Mouse (Mus musculus) heart, embryonic 14.5 days (tissue): ENCODE measurements around the gene Ankrd17. TPM values are rescaled to one million over a fixed set of nuclear protein-coding genes. Genes with fewer than 3 reads are reported as not detected.

Source experiments
- ATAC-seq: fragments of 200-750 bp; cut with Nextera tagmentation; 2 replicates; pipeline ENCODE4 v1.8.0; 2017; ENCODE audit warnings: low read depth, moderate TSS enrichment; ENCODE audit not compliant: insufficient number of reproducible peaks, insufficient read depth, low FRiP score
- H3K27ac ChIP-seq, 2 experiments: fragments of 200-500 bp in 1 of 2; fragments of 300-500 bp in 1 of 2; sonication (generic) in 1 of 2; replicated peaks in 1 of 2; 2 replicates each; pipeline ENCODE4 v1.5.1; 2012 to 2014; ENCODE audit warnings: low read depth in 2 of 2, low read length in 2 of 2, control low read depth in 1 of 2, mild to moderate bottlenecking in 1 of 2, mixed read lengths in 1 of 2; ENCODE audit not compliant: control insufficient read depth in 1 of 2, insufficient read depth in 1 of 2
- H3K27me3 ChIP-seq: fragments of 300-500 bp; sonication (generic); 2 replicates; pipeline ENCODE4 v1.6.1; 2014; ENCODE audit warnings: mild to moderate bottlenecking, low read length, control low read depth; ENCODE audit not compliant: control insufficient read depth, insufficient read depth
- H3K36me3 ChIP-seq: fragments of 300-500 bp; sonication (generic); 2 replicates; pipeline ENCODE4 v1.6.1; 2014; ENCODE audit warnings: mild to moderate bottlenecking, control low read depth, low read length, mixed read lengths; ENCODE audit not compliant: control insufficient read depth, insufficient read depth
- H3K4me1 ChIP-seq, 2 experiments: fragments of 200-500 bp in 1 of 2; fragments of 300-500 bp in 1 of 2; sonication (generic) in 1 of 2; 2 replicates each; pipeline ENCODE4 v1.6.1; 2012 to 2014; ENCODE audit warnings: low read length in 2 of 2, control low read depth in 1 of 2, mixed read lengths in 1 of 2; ENCODE audit not compliant: control insufficient read depth in 2 of 2, insufficient read depth in 2 of 2
- H3K4me2 ChIP-seq: fragments of 300-500 bp; sonication (generic); 2 replicates; pipeline ENCODE4 v1.6.1; 2014; ENCODE audit warnings: mild to moderate bottlenecking, low read length
- H3K4me3 ChIP-seq, 2 experiments: fragments of 200-500 bp in 1 of 2; fragments of 300-500 bp in 1 of 2; sonication (generic) in 1 of 2; 2 replicates each; pipeline ENCODE4 v1.5.1; 2012 to 2014; ENCODE audit warnings: low read length in 2 of 2, mild to moderate bottlenecking in 2 of 2, control low read depth in 1 of 2, low read depth in 1 of 2, moderate library complexity in 1 of 2; ENCODE audit not compliant: control insufficient read depth in 1 of 2, insufficient read depth in 1 of 2
- H3K9ac ChIP-seq: fragments of 300-500 bp; sonication (generic); 2 replicates; pipeline ENCODE4 v1.6.1; 2014; ENCODE audit warnings: mild to moderate bottlenecking, low read length
- H3K9me3 ChIP-seq: fragments of 300-500 bp; sonication (generic); 2 replicates; pipeline ENCODE4 v1.6.1; 2016; ENCODE audit warnings: low read length, control low read depth; ENCODE audit not compliant: control insufficient read depth
- WGBS: fragments of 180-500 bp; shearing (Covaris S2); extraction: QIAGEN DNeasy Blood & Tissue Kit; methylation state at CpG from one replicate; pipeline ENCODE4 v1.1.7; 2014; 5-methylcytosine and 5-hydroxymethylcytosine counted together
- polyA plus RNA-seq: library from polyadenylated mRNA; unstranded; fragments of >200 nt; fragmentation: Nextera tagmentation; extraction: Ambion mirVana; gene quantifications from 2 replicates; pipeline ENCODE4 v1.2.1, GENCODE M21; 2014

Gene Ankrd17
- polyA plus RNA-seq, 1 experiment from 2014 or later = 26.2 TPM

DNA sequence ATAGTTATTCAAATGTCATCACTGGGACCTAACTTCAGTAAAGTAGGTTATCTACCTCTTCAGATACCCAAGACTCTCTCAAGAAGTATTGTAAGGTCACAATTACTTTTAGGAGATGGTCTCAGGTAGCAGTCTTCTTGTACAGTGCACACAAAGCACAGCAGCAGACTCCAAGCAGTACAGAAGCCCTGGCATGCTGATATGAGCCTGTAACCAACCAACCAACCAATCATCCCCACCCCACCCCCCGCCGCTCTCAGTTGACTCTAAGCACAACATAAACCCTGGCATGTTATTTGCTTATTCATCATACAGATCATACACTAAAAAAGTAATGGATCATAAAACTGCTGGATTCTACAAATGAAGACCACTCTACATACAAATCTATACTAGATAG lies 33.9 kb downstream of the Ankrd17 start:
- Histone ChIP-seq H3K36me3 (no peaks in the 10 kb centered on the region), H3K4me2 (no peak overlapping the region), H3K27ac (no peak overlapping the region; a peak in 1 of 4 replicates), H3K9ac (no peak overlapping the region), H3K4me1 (peaks cover 2 to 15% of the 10 kb centered on the region in 2 experiments; a peak in 3 of 4 replicates), H3K4me3 (no peak overlapping the region), H3K27me3 (no peaks in the 10 kb centered on the region), H3K9me3 (no peaks in the 10 kb centered on the region)
- no peak for ATAC-seq
- WGBS = 80% methylated on average over 2 of the region's 2 CpGs

DNA sequence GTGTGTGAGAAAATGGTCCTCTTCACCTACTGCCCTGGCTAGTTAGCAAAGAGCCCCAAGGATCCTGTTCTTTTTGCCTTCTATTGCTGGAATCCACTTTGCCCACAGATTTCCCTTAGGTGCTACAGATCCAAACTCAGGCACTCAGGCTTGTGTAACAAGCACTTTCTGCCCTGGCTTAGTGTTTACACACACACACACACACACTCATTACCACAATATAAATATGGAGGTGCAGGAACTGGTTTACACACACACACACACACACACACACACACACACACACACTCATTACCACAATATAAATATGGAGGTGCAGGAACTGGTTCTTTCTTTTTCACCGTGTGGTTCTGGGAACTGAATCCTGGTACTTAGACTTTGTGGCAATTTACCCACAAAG lies 35.3 kb downstream of the Ankrd17 start:
- H3K27ac ChIP-seq = no peak overlapping the region

DNA sequence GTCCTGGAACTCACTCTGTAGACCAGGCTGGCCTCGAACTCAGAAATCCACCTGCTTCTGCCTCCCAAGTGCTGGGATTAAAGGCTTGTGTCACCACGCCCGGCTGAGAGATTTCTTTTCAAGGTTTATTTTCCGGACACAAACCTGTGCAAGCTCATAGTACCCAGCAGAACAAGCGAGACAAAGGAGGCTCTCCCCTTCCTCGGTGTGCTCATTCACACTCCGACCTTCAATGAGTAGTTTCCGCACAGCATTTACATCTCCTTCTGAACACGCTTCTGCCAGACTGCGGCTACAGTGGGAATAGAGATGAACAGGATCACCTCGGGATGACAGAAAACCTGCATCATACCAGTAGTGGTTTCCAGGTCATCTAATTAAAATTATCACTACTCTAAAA lies 68.0 kb downstream of the Ankrd17 start:
- Histone ChIP-seq H3K9me3 (no peaks in the 10 kb centered on the region), H3K27me3 (no peaks in the 10 kb centered on the region), H3K36me3 (peaks cover 70% of the 10 kb centered on the region), H3K4me1 (no peaks in the 10 kb centered on the region), H3K27ac (no peak overlapping the region), H3K4me2 (no peak overlapping the region), H3K9ac (no peak overlapping the region), H3K4me3 (no peak overlapping the region)
- WGBS = 94% methylated on average over 11 of the region's 11 CpGs
- no peak for ATAC-seq

More for the DNA sequence above, 35.3 kb downstream of the Ankrd17 start:
- Histone ChIP-seq H3K4me2 (no peak overlapping the region), H3K36me3 (no peaks in the 10 kb centered on the region), H3K4me1 (peaks cover 2 to 15% of the 10 kb centered on the region in 2 experiments; a peak in 3 of 4 replicates), H3K27me3 (no peaks in the 10 kb centered on the region), H3K9ac (no peak overlapping the region), H3K4me3 (no peak overlapping the region), H3K9me3 (no peaks in the 10 kb centered on the region)
- ATAC-seq = no peak
- 96% methylated on average over 1 of the region's 1 CpGs for WGBS

DNA sequence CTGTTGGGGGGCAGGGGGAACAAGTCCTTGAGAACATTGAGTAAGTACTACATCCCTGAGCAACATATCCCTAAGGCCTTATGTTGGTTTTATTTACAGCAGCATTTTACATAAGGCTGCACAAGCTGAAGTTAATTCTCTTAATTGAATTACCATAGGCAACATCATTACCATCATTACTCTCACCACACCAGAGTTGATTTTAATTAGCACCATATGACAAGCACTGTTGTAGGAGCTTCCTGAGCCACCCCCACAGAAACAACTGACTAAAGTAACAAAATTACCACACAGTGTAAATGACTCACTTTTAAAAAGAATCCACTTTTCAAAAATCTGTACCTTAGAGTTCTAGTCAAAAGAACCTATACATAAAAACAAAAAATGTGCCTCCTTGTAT lies 76.5 kb downstream of the Ankrd17 start:
- Histone ChIP-seq H3K9me3 (no peaks in the 10 kb centered on the region), H3K9ac (no peak overlapping the region), H3K4me3 (no peak overlapping the region), H3K27me3 (no peaks in the 10 kb centered on the region), H3K4me1 (no peaks in the 10 kb centered on the region), H3K27ac (no peak overlapping the region), H3K36me3 (peaks cover 85% of the 10 kb centered on the region), H3K4me2 (no peak overlapping the region)
- no peak for ATAC-seq

DNA sequence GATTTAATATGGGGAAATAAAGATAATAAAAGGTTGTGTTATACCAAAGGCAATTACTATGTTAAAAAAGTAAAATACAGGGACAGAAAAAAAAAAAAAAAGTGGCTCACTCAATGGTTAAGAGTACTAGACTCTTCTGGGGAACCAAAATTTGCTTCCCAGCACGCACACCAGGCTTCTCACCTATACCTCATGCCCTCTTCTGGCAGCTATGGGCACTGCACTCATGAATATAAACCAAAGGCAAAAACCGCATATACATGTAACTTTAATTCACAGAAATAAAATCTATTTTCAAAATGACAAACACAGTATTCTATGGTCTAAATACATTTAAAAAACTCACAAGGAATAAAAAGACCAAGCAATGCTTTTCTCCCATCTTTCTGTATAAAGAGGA lies 79.8 kb downstream of the Ankrd17 start:
- Histone ChIP-seq H3K9me3 (no peaks in the 10 kb centered on the region), H3K4me3 (no peak overlapping the region), H3K4me2 (no peak overlapping the region), H3K4me1 (no peaks in the 10 kb centered on the region), H3K27me3 (no peaks in the 10 kb centered on the region), H3K36me3 (peaks cover 85% of the 10 kb centered on the region), H3K27ac (no peak overlapping the region), H3K9ac (no peak overlapping the region)
- WGBS = 86% methylated on average over 2 of the region's 2 CpGs
- ATAC-seq = no peak

DNA sequence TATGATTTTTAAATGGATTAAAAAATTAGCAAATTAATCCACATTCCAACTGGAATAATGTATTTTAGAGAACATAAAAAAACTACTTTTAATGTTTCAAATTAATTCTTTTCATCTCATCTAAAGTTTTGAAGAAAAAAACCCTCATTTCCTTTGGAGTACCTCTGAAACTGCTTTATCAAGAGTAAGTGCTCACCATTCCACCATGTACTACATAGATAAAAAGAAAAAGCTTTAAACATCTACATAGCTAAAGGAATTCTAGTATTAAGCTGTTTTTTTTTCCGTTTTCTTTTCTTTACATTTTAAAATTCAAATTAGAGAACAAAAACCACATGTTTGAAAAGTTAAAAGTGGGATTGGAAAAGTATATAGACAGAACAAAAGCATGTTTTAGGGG lies 86.3 kb downstream of the Ankrd17 start:
- H3K4me3 ChIP-seq = no peak overlapping the region
- WGBS = 87% methylated on average over 1 of the region's 1 CpGs
- H3K9me3 ChIP-seq = no peaks in the 10 kb centered on the region
- no peak overlapping the region for H3K27ac ChIP-seq
- H3K4me2 ChIP-seq = no peak overlapping the region
- peaks cover 63% of the 10 kb centered on the region for H3K36me3 ChIP-seq
- H3K4me1 ChIP-seq = no peaks in the 10 kb centered on the region
- no peak for ATAC-seq
- no peaks in the 10 kb centered on the region for H3K27me3 ChIP-seq
- no peak overlapping the region for H3K9ac ChIP-seq

DNA sequence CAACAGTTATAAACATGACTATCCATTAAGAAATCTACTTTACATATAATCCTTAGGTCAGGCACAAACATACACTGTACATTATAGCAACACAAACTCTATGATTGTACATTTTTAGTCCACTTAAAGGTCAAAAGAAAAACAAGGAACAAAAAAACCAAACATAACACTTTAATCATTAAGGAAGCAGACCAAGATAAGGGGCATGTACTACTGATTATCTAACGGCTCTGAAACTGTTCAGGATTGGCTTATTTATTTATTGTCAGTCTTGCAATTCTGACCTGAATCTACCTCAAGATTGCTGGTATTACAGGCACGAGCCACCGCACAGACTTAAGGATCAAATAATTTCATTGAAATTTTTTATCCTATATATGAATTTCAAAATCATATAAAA lies 87.0 kb downstream of the Ankrd17 start:
- no peak overlapping the region for H3K9ac ChIP-seq
- no peaks in the 10 kb centered on the region for H3K9me3 ChIP-seq
- WGBS = 66% methylated on average over 3 of the region's 3 CpGs
- no peaks in the 10 kb centered on the region for H3K4me1 ChIP-seq
- H3K27ac ChIP-seq = no peak overlapping the region
- H3K4me2 ChIP-seq = no peak overlapping the region
- no peaks in the 10 kb centered on the region for H3K27me3 ChIP-seq
- no peak overlapping the region for H3K4me3 ChIP-seq
- peaks cover 61% of the 10 kb centered on the region for H3K36me3 ChIP-seq
- no peak for ATAC-seq

DNA sequence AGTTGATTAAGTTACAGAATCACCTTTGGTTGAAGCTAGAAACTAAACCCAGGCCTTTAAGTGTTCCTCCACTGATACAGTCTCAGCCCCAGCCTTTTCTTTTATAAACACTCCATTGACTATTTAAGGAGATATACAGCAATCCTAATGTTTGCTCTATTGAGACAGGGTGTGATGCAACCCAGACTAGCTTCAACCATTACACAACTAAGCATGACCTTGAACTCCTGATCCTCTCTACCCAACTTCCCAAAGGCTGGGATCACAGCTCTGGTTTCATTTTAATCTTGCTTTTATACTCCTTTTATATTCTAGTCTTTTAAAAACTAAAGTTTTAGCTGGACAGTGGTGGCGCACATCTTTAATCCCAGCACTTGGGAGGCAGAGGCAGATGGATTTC lies 88.9 kb downstream of the Ankrd17 start:
- Histone ChIP-seq H3K9ac (no peak overlapping the region), H3K4me3 (no peak overlapping the region), H3K36me3 (peaks cover 58% of the 10 kb centered on the region), H3K4me2 (no peak overlapping the region), H3K27me3 (no peaks in the 10 kb centered on the region), H3K27ac (no peak overlapping the region), H3K9me3 (no peaks in the 10 kb centered on the region), H3K4me1 (no peaks in the 10 kb centered on the region)
- no peak for ATAC-seq
- 89% methylated on average over 1 of the region's 1 CpGs for WGBS
